Mouse (Mus musculus): ENCODE results near the gene Lhpp.
"Not testable (repeated sequence)": the region's sequence is repeated elsewhere in the genome, so short reads cannot be mapped to it uniquely, and the experiment has no call there.

Lhpp gene

GRCm38 (mm10) chr7:132654412-132654811 lies 44.0 kb downstream of the Lhpp start:
- DNase-seq: no peak

DNA sequence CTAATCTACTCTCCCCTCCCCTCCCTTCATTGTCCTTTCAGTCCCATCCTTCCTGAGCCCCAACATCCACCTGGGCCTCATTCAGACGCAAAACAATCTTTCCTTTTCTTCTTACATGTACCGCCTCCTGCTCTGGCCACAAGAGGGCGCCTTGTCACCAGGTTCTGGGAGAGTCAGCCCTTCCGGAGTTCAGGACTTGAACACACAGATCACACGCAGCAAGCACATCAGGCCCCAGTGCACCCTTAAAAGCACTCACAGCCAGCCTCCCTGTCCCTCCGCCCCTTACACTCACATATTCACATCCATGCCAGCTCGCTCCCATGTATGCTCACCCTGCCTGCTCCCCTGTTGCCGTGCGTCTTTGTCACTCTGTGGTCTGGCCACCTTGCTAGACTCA lies 45.6 kb downstream of the Lhpp start:
- peak; percentile 89 to 95 for DNase-seq

GRCm38 (mm10) chr7:132656548-132656947 lies 46.1 kb downstream of the Lhpp start:
- DNase-seq: peak; percentile 87 to 98

DNA sequence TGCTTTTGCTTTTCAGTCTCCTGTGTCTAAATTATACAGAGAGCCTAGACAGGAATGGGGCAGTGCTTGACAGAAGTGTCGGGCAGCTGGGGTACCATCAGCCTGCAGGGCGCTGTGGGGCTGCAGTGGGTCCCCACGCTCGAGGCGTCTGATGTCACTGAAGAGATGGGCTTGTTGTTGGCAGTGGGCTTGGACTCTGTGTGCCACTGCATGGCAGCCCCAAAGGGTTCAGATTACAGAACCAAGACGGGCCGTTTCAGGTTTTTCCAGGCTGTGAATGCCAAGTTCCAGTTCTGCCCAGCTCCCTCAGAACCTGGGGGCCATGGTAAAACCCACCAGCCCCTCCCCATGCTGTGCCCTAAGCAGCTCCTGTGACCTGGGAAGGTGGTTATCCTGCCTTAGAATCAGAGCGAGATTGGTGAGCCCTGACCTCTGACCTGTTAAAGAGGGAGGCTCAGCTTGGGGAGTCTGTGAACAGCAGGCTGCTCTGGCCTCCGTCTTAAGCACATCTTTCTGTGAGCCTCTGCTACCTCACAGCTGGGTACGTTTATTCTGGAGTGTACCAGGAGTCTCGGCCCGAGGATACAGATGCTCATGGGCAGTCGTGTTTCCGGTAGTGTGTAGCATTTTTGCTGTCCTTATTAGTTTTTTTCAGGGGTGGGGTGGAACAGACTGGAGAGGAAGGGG lies 47.1 kb downstream of the Lhpp start:
- DNase-seq: no peak

DNA sequence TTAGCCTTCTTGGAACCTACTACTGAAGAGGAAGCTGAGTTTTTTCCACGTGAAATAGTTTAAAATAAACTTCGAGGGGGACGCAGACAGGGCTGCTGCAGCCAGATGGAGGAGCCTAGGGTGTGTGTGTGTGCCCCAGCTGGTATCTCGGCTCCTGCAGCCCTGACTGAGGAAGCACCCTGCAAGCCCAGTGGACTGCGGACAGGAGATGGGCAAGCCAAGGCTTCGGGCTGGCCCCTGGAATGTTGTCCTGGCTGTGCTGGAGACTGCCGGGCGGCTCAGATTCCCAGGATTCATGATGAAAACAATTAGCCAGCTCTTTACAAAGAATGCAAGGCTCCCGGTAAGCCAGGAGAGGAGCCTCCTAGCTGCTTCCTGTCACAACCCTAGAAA lies 47.6 kb downstream of the Lhpp start:
- peak; percentile 43 to 52 for DNase-seq

- peak in 1 of 2 experiments; percentile 34 for DNase-seq
These were observed 48.2 kb downstream of the Lhpp start for GRCm38 (mm10) chr7:132658688-132659087.

GRCm38 (mm10) chr7:132659633-132660032 lies 49.2 kb downstream of the Lhpp start:
- DNase-seq: peak in 1 of 2 experiments; percentile 28

DNA sequence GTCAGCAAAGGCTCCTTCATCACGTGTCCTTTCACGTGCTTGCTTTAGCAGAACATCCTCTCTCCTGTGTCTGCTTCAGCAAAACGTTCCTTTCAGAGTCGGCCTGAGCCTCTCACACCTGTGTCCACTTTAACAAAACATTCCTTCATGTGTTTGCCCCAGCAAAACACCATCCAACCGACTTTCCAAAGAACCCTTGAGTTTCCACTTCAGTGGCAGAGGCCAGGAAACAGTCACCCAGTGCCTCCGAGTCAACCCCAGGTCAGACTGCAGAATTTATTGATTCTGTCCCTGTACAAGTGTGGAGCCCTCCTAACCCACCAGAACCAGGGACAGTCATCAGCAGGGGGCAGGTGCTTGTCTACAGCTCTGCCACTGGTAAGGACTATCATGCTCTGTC lies 52.4 kb downstream of the Lhpp start:
- not testable (repeated sequence) for DNase-seq

GRCm38 (mm10) chr7:132664815-132665214 lies 54.4 kb downstream of the Lhpp start:
- DNase-seq: no peak

DNA sequence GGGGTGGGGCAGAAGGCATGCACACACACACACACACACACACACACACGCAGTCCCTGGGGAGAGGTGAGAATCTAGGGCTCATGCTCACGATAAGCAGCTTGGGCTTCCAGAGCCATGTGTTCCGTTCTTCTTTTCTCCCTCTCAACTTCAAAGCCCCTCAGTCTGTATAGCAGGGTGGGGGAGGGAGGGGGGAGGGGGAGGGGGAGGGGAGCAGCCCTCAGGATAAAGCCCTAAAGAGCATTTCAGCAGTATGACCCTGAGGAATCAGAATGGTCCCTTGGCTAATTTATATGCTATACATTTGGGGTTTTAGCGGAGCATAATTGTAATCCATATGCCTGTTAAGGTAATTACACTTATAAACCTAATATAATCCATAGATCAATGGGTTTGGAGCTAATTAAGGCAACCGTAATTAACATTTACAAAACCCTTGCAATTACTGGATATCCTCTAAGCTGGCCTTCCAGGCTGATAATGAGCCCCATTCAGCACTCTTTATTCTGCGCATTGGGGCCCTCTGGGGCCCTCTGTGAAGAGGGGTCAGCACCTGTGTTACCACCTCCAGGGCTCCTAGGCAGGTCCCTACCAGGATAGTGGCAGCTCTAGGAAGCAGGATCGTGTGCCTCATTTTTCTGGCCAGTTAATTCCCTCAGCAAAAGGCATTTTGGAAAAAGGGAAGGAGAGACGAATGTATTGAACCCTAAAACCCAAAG lies 55.4 kb downstream of the Lhpp start:
- no peak for DNase-seq

GRCm38 (mm10) chr7:132666516-132666915 lies 56.1 kb downstream of the Lhpp start:
- no peak for DNase-seq

- peak; percentile 73 to 76 for DNase-seq
These were observed 58.2 kb downstream of the Lhpp start for GRCm38 (mm10) chr7:132668604-132669003.

GRCm38 (mm10) chr7:132669999-132670862 lies 59.8 kb downstream of the Lhpp start:
- peak in 1 of 2 experiments; percentile 67 for DNase-seq

GRCm38 (mm10) chr7:132670863-132671165 lies 60.4 kb downstream of the Lhpp start:
- peak; percentile 77 to 83 for DNase-seq

DNA sequence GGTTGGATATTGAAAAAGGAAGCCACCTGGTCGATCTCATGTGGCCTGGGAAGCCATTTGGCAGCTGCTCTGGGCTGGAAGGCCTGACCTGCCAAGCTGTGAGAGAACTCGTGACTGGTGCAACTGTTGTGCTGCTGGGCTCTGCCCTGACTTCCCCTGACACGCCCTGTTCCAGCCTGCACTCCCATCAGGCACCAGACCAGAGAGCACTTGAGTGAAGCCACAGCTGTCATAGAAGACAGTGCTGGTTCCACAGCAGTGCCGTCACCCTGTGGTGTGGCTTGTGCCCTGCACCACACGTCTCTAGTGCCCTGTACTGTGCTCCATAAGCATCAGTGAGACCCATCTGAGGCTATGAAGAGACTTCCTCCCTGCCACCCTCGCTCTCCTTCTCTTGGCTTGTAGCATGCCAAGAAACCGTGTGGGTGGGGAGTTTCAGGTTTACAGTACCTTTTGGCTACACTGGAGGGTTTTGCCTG lies 62.1 kb downstream of the Lhpp start:
- DNase-seq: peak; percentile 64 to 70

GRCm38 (mm10) chr7:132673931-132674755 lies 63.7 kb downstream of the Lhpp start:
- peak; percentile 57 to 72 for DNase-seq

GRCm38 (mm10) chr7:132675922-132676321 lies 65.5 kb downstream of the Lhpp start:
- DNase-seq: no peak

DNA sequence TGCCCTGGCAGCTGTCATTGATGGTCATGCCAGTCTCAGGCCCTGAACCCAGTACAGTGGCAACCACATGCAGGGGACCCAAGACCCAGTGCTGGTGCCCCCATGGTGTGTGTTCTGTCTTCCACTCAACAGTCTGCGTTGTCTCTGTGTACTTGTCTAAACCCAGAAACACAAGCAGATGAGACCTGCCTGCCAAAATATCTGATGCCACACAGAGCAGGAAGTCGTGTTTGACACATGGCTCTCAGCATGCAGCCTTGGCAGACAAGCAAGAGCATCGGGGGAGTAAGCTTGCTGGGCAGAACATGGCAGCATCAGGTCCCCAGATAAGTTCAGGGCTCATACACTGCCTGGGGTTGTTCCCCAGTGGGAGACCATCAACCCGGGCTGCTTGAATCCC lies 68.7 kb downstream of the Lhpp start:
- no peak for DNase-seq

- no peak for DNase-seq
These were observed 69.1 kb downstream of the Lhpp start for GRCm38 (mm10) chr7:132679549-132679948.

- DNase-seq: peak in 1 of 2 experiments; percentile 47
These were observed 70.9 kb downstream of the Lhpp start for GRCm38 (mm10) chr7:132681296-132681695.

GRCm38 (mm10) chr7:132681831-132682230 lies 71.4 kb downstream of the Lhpp start:
- no peak for DNase-seq

GRCm38 (mm10) chr7:132682336-132682735 lies 71.9 kb downstream of the Lhpp start:
- no peak for DNase-seq
